In genomic region chr3:97667093-97667675, GRCm38 (mm10) we compare ENCODE assay signal across 38 mouse cellular contexts. TPM values are rescaled to one million over a fixed set of nuclear protein-coding genes. Genes with fewer than 3 reads are reported as not detected.
A peak's percentile ranks its signal among the peaks of the same experiment; 100 is the strongest.
DNase-seq lines count a peak whose midpoint lies in the region; ATAC-seq lines count a peak whose summit lies in the region.
"Had no signal": no experiment of that assay in that cellular context is flagged by ENCODE, and none has a peak within 500 bp of the region (broad histone marks: within the 10 kb centered on the region; RNA-seq: fewer than 3 reads in every experiment).

No protein-coding gene starts in this region.

- H3K4me3 ChIP-seq in heart, embryonic 12.5 days: no peak overlapping the region
- no peak overlapping the region for H3K4me3 ChIP-seq in kidney, embryonic 15.5 days (replicated peaks)
- no peak overlapping the region for H3K4me3 ChIP-seq in embryonic facial prominence, embryonic 14.5 days (ENCODE audit: low read depth, low read length)
- H3K4me3 ChIP-seq: forebrain, embryonic 10.5 days; forebrain, embryonic 15.5 days; heart, embryonic 15.5 days; layer of hippocampus, adult 2 months; left cerebral cortex, adult 2 months; limb, embryonic 12.5 days; megakaryocyte, embryonic 14.5 days; midbrain, embryonic 12.5 days; myocyte; neural tube, embryonic 12.5 days had no signal

- no peak overlapping the region for H3K9ac ChIP-seq in heart, embryonic 12.5 days
- H3K9ac ChIP-seq in kidney, embryonic 15.5 days: no peak overlapping the region
- H3K9ac ChIP-seq in embryonic facial prominence, embryonic 14.5 days (ENCODE audit: low read depth, low read length): no peak overlapping the region
- H3K9ac ChIP-seq: forebrain, embryonic 15.5 days; heart, embryonic 15.5 days; limb, embryonic 12.5 days; liver, postnatal 0 days; midbrain, embryonic 12.5 days; neural tube, embryonic 12.5 days had no signal

- no peak for ATAC-seq in heart, embryonic 12.5 days (ENCODE audit: insufficient number of reproducible peaks, low FRiP score)
- no peak for ATAC-seq in kidney, embryonic 15.5 days (replicated peaks; ENCODE audit: low FRiP score)
- ATAC-seq in embryonic facial prominence, embryonic 14.5 days (ENCODE audit: low read depth): no peak
- ATAC-seq: activated CD4-positive, CD25-positive, alpha-beta regulatory T cell, adult 4 months; forebrain, embryonic 15.5 days; hindbrain, embryonic 16.5 days; liver, postnatal 0 days had no signal

- H3K36me3 ChIP-seq in heart, embryonic 12.5 days: peaks cover 73% of the 10 kb centered on the region
- peaks cover 80% of the 10 kb centered on the region for H3K36me3 ChIP-seq in kidney, embryonic 15.5 days
- H3K36me3 ChIP-seq in embryonic facial prominence, embryonic 14.5 days (ENCODE audit: control insufficient read depth, insufficient read depth, low read length): peaks cover 59% of the 10 kb centered on the region

- DNase-seq in heart, postnatal 25 days (ENCODE audit: low spot score): no peak
- peak; percentile 24 for DNase-seq in kidney, postnatal 10 days
- peak; percentile 70 for DNase-seq in Muller cell, postnatal 12 days (ENCODE audit: inconsistent ontology term)
- peak; percentile 63 for DNase-seq in embryonic facial prominence, embryonic 14.5 days (ENCODE audit: low spot score)
- DNase-seq: adrenal gland, adult 8-10 months; B cell, adult 2 months; cerebellum, adult 2 months; cerebellum, postnatal 14 days; gastrocnemius, postnatal 36 days; kidney, adult 18-20 months; kidney, postnatal 36 days; liver, postnatal 0 days; lung, postnatal 4 days had no signal

- peak overlapping the region; percentile 58 for H3K27ac ChIP-seq in heart, embryonic 12.5 days (ENCODE audit: poor library complexity, severe bottlenecking)
- H3K27ac ChIP-seq in kidney, embryonic 15.5 days: no peak overlapping the region
- H3K27ac ChIP-seq in embryonic facial prominence, embryonic 14.5 days (replicated peaks; ENCODE audit: low read depth, low read length): no peak overlapping the region
- H3K27ac ChIP-seq: forebrain, embryonic 10.5 days; forebrain, embryonic 15.5 days; heart, embryonic 15.5 days; layer of hippocampus, adult 2 months; left cerebral cortex, adult 2 months; limb, embryonic 12.5 days; midbrain, embryonic 12.5 days; neural tube, embryonic 12.5 days had no signal

- WGBS in heart, embryonic 12.5 days: 30% methylated on average over 14 of the region's 14 CpGs
- whole genome bisulfite sequencing in kidney, embryonic 15.5 days: 80% methylated on average over 14 of the region's 14 CpGs
- 63% methylated on average over 14 of the region's 14 CpGs for WGBS in embryonic facial prominence, embryonic 14.5 days

- no peaks in the 10 kb centered on the region for H3K27me3 ChIP-seq in heart, embryonic 12.5 days (replicated peaks)
- H3K27me3 ChIP-seq in kidney, embryonic 15.5 days: no peaks in the 10 kb centered on the region
- H3K27me3 ChIP-seq in embryonic facial prominence, embryonic 14.5 days (replicated peaks; ENCODE audit: control insufficient read depth, insufficient read depth, low read length): no peaks in the 10 kb centered on the region
- H3K27me3 ChIP-seq: forebrain, embryonic 15.5 days; heart, embryonic 15.5 days; limb, embryonic 12.5 days; megakaryocyte, embryonic 14.5 days; midbrain, embryonic 12.5 days; neural tube, embryonic 12.5 days had no signal

- peak overlapping the region; percentile 2; the same call in 1 of the 2 replicates for H3K4me2 ChIP-seq in heart, embryonic 12.5 days
- H3K4me2 ChIP-seq in kidney, embryonic 15.5 days: no peak overlapping the region
- no peak overlapping the region for H3K4me2 ChIP-seq in embryonic facial prominence, embryonic 14.5 days (ENCODE audit: low read depth, low read length)
- H3K4me2 ChIP-seq: forebrain, embryonic 15.5 days; heart, embryonic 15.5 days; limb, embryonic 12.5 days; liver, embryonic 11.5 days; midbrain, embryonic 12.5 days; neural tube, embryonic 12.5 days had no signal

- intact Hi-C loops in heart, postnatal 25 days (cut with DNase I): no loop called here

- peaks cover 30% of the 10 kb centered on the region for H3K4me1 ChIP-seq in heart, embryonic 12.5 days (replicated peaks)
- no peaks in the 10 kb centered on the region for H3K4me1 ChIP-seq in kidney, embryonic 15.5 days
- H3K4me1 ChIP-seq in embryonic facial prominence, embryonic 14.5 days (ENCODE audit: control insufficient read depth, insufficient read depth, low read length): no peaks in the 10 kb centered on the region
- H3K4me1 ChIP-seq: forebrain, embryonic 10.5 days; forebrain, embryonic 15.5 days; midbrain, embryonic 12.5 days; neural tube, embryonic 12.5 days had no signal

- H3K9me3 ChIP-seq in heart, embryonic 12.5 days (replicated peaks): no peaks in the 10 kb centered on the region
- no peaks in the 10 kb centered on the region for H3K9me3 ChIP-seq in kidney, embryonic 15.5 days (replicated peaks)
- H3K9me3 ChIP-seq in embryonic facial prominence, embryonic 14.5 days (ENCODE audit: control insufficient read depth, low read length): no peaks in the 10 kb centered on the region
- H3K9me3 ChIP-seq: forebrain, embryonic 10.5 days; forebrain, embryonic 15.5 days; heart, embryonic 15.5 days; limb, embryonic 12.5 days; megakaryocyte, embryonic 14.5 days; midbrain, embryonic 12.5 days; neural tube, embryonic 12.5 days had no signal

RNA-seq across cellular contexts. Expression of gene Gm17651, which starts 7.3 kb away (rescaled TPM):
- not detected in 2 replicates for polyA plus RNA-seq in heart, embryonic 12.5 days (2016; fragmentation: Nextera tagmentation; extraction: Ambion mirVana)
- not detected for total RNA-seq in heart, postnatal 25 days (2021)
- polyA plus RNA-seq in kidney, embryonic 15.5 days (2015; fragmentation: Nextera tagmentation; extraction: Ambion mirVana): not detected in 2 replicates
- polyA plus RNA-seq in embryonic facial prominence, embryonic 14.5 days (2014; fragmentation: Nextera tagmentation; extraction: Ambion mirVana): not detected in 2 replicates
- total RNA-seq: adrenal gland, adult 8-10 months; adrenal gland, postnatal 4 days; gastrocnemius, adult 18-20 months; gastrocnemius, postnatal 36 days; layer of hippocampus, adult 2 months; layer of hippocampus, postnatal 14 days; left cerebral cortex, adult 2 months; left cerebral cortex, postnatal 25 days; midbrain, postnatal 0 days had no signal
- polyA plus RNA-seq: activated CD4-positive, CD25-positive, alpha-beta regulatory T cell, adult 4 months; cerebellum, adult 2 months; cortical plate, adult 2 months; forebrain, embryonic 10.5 days; forebrain, embryonic 15.5 days; frontal cortex, adult 2 months; heart, embryonic 15.5 days; hindbrain, embryonic 11.5 days; hindbrain, embryonic 16.5 days; intestine, embryonic 14.5 days; limb, embryonic 12.5 days; liver, embryonic 11.5 days; liver, postnatal 0 days; lung, embryonic 16.5 days; midbrain, embryonic 12.5 days; midbrain, postnatal 0 days; myocyte; neural tube, embryonic 12.5 days had no signal

RNA-seq across cellular contexts. Expression of gene Prkab2, which starts 9.2 kb away (rescaled TPM):
- 24.6 and 25.1 TPM in 2 replicates for polyA plus RNA-seq in heart, embryonic 12.5 days (2016; fragmentation: Nextera tagmentation; extraction: Ambion mirVana)
- total RNA-seq in heart, postnatal 25 days (2021): 10 to 100 TPM; 20.5 to 22.1 TPM
- 6.1 and 6.5 TPM in 2 replicates for polyA plus RNA-seq in kidney, embryonic 15.5 days (2015; fragmentation: Nextera tagmentation; extraction: Ambion mirVana)
- 9.9 and 10.5 TPM in 2 replicates for polyA plus RNA-seq in embryonic facial prominence, embryonic 14.5 days (2014; fragmentation: Nextera tagmentation; extraction: Ambion mirVana)

RNA-seq across cellular contexts. Expression of gene Fmo5, which starts 38.6 kb away (rescaled TPM):
- polyA plus RNA-seq in heart, embryonic 12.5 days (2016; fragmentation: Nextera tagmentation; extraction: Ambion mirVana): 3.3 and 3.5 TPM in 2 replicates
- 10 to 100 TPM; 10.1 to 11.8 TPM for total RNA-seq in heart, postnatal 25 days (2021)
- 2.9 and 3.8 TPM in 2 replicates for polyA plus RNA-seq in kidney, embryonic 15.5 days (2015; fragmentation: Nextera tagmentation; extraction: Ambion mirVana)
- polyA plus RNA-seq in embryonic facial prominence, embryonic 14.5 days (2014; fragmentation: Nextera tagmentation; extraction: Ambion mirVana): 2.7 and 3.1 TPM in 2 replicates

RNA-seq across cellular contexts. Expression of gene Chd1l, which starts 57.2 kb away (rescaled TPM):
- polyA plus RNA-seq in heart, embryonic 12.5 days (2016; fragmentation: Nextera tagmentation; extraction: Ambion mirVana): 19.0 and 19.7 TPM in 2 replicates
- total RNA-seq in heart, postnatal 25 days (2021): 10 to 100 TPM; 10.2 to 10.5 TPM
- polyA plus RNA-seq in kidney, embryonic 15.5 days (2015; fragmentation: Nextera tagmentation; extraction: Ambion mirVana): 18.3 and 18.5 TPM in 2 replicates
- 11.7 and 13.3 TPM in 2 replicates for polyA plus RNA-seq in embryonic facial prominence, embryonic 14.5 days (2014; fragmentation: Nextera tagmentation; extraction: Ambion mirVana)
